Mouse (Mus musculus): ENCODE measurements around the gene Emg1.

- TF ChIP-seq ZC3H11A (IDR thresholded peaks at IDR 0.05; ENCODE audit: borderline replicate concordance, low read depth, low read length) (no peak), HCFC1 (IDR thresholded peaks at IDR 0.05; ENCODE audit: borderline replicate concordance, insufficient read depth, low read length) (no peak)
Measured at GRCm38 (mm10) chr6:124742839-124743514, 31.0 kb upstream of the Emg1 start.

Measured in ES-E14 (cell line).